Mouse (Mus musculus) limb, embryonic 12.5 days (tissue): ENCODE measurements at regions not wholly inside any gene's neighbourhood (a gene's known extent, or its start where the extent isn't known, plus 50 kb on each side); places are given as distances from the start of the nearest gene placed in this dataset.
"Not testable (repeated sequence)": the region's sequence is repeated elsewhere in the genome, so short reads cannot be mapped to it uniquely, and the experiment has no call there.

ENCODE experiments used
- ATAC-seq: fragments of 200-750 bp; cut with Nextera tagmentation; 2 replicates; pipeline ENCODE4 v1.8.0; 2017; ENCODE audit warnings: low read depth, moderate TSS enrichment; ENCODE audit not compliant: insufficient number of reproducible peaks, insufficient read depth, low FRiP score, low TSS enrichment
- H3K27ac ChIP-seq: fragments of 300-500 bp; sonication (generic); 2 replicates; pipeline ENCODE4 v1.5.1; 2016; ENCODE audit warnings: mild to moderate bottlenecking, moderate library complexity
- H3K27me3 ChIP-seq: fragments of 300-500 bp; sonication (generic); 2 replicates; pipeline ENCODE4 v1.6.1; 2016; ENCODE audit warnings: mild to moderate bottlenecking, moderate library complexity
- H3K36me3 ChIP-seq: fragments of 300-500 bp; sonication (generic); 2 replicates; pipeline ENCODE4 v1.6.1; 2016; ENCODE audit warnings: mild to moderate bottlenecking, moderate library complexity
- H3K4me1 ChIP-seq: fragments of 300-500 bp; sonication (generic); replicated peaks from 2 replicates; pipeline ENCODE4 v1.6.1; 2016
- H3K4me2 ChIP-seq: fragments of 300-500 bp; sonication (generic); 2 replicates; pipeline ENCODE4 v1.6.1; 2016; ENCODE audit warnings: mild to moderate bottlenecking, moderate library complexity
- H3K4me3 ChIP-seq: fragments of 300-500 bp; sonication (generic); replicated peaks from 2 replicates; pipeline ENCODE4 v1.5.1; 2016; ENCODE audit warnings: mild to moderate bottlenecking
- H3K9ac ChIP-seq: fragments of 300-500 bp; sonication (generic); replicated peaks from 2 replicates; pipeline ENCODE4 v1.6.1; 2016; ENCODE audit warnings: mild to moderate bottlenecking, moderate library complexity
- H3K9me3 ChIP-seq: fragments of 300-500 bp; sonication (generic); 2 replicates; pipeline ENCODE4 v1.6.1; 2016; ENCODE audit warnings: mild to moderate bottlenecking, moderate library complexity
- WGBS: fragments of 180-500 bp; shearing (Covaris S2); methylation state at CpG from one replicate; pipeline ENCODE4 v1.1.7; 2016; 5-methylcytosine and 5-hydroxymethylcytosine counted together

DNA sequence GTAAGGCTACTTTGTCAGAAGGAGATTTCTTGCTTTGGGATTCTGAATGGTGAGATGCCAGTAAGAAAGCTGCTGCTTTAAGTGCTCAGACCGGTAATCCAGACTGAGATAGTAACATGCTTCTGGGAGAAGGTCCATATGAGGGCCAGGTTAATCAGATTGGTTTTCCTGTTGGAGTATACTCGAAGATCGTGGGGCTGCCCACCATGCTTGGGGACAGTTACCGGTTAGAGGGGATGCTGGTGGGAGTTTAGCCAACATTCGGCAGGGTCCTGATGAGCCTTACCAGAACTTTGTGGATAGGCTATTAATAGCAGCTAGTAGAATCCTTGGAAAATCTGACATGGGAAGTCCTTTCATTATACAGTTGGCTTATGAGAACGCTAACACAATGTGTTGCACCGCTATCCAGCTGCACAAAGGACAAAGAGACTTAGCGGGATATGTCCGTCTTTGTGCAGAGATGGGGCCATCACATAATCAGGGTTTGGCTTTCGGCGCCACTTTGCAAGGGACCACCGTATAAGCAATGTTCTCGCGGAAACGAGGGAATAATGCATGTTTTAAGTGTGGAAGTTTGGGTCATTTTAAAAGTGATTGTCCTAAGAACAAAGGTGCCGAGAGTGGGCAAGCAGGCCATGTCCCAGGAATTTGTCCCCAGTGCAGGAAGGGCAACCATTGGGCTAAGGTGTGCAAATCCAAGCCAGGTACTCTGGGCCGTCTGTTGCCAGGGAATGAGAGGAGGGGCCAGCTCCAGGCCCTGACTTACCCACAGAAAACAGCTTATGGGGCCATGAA is 75.4 kb upstream of the Lemd2 start:
- H3K36me3 ChIP-seq, H3K4me3 ChIP-seq, H3K27me3 ChIP-seq, H3K9ac ChIP-seq, ATAC-seq, H3K4me2 ChIP-seq, H3K4me1 ChIP-seq, H3K27ac ChIP-seq: not testable (repeated sequence)
- peaks cover 29% of the 10 kb centered on the region; the same call in 1 of the 2 replicates for H3K9me3 ChIP-seq
- WGBS, result 95% methylated on average over 17 of the region's 17 CpGs

DNA sequence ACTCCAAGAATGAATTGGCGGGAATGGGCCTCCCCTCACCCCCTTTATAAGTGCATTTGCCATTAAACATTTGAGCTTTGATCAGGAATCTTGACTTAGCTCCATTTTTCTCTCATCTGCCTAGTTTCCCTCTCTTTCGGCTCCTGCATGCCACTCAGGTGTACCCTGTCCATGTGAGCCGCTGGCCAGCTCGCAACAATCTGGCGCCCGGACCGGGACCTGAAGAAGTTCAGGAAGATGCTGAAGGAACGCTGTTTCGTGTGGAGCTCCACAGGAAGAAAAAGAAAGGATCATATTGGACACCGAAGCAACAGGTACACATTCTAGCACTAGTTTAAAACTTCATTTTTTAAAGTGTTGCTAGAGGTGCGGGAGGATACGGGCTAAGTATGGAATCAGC is 73.5 kb upstream of the Lemd2 start:
- H3K4me3 ChIP-seq, H3K9ac ChIP-seq, ATAC-seq, H3K27me3 ChIP-seq, H3K27ac ChIP-seq, H3K4me2 ChIP-seq, H3K4me1 ChIP-seq, H3K36me3 ChIP-seq: not testable (repeated sequence)
- peaks cover 32% of the 10 kb centered on the region; the same call in 1 of the 2 replicates for H3K9me3 ChIP-seq
- WGBS, result 95% methylated on average over 12 of the region's 12 CpGs

DNA sequence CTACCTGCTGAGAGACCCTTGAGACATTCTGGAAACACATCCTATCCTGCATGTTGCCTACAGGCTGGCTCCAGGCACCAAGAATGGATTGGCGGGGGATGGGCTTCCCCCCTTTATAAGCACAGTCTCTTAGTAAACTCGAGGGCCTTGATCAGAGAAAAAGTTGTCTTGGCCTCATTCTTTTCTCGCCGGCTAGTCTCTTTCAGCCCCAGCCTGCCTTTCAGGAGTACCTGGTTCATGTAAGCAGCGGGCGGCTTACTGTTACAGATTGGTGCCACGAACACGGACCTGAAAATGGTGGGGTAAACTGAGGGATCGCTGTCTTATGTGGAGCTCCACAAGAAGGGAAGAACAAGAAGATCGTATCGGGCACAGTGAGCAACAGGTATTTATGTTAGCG is 67.5 kb upstream of the Lemd2 start:
- not testable (repeated sequence) for H3K4me3 ChIP-seq, H3K36me3 ChIP-seq, H3K27ac ChIP-seq, H3K4me1 ChIP-seq, H3K27me3 ChIP-seq, H3K9ac ChIP-seq, H3K4me2 ChIP-seq, ATAC-seq
- H3K9me3 ChIP-seq, result peaks cover 12% of the 10 kb centered on the region; the same call in 1 of the 2 replicates
- 92% methylated on average over 12 of the region's 12 CpGs for WGBS

DNA sequence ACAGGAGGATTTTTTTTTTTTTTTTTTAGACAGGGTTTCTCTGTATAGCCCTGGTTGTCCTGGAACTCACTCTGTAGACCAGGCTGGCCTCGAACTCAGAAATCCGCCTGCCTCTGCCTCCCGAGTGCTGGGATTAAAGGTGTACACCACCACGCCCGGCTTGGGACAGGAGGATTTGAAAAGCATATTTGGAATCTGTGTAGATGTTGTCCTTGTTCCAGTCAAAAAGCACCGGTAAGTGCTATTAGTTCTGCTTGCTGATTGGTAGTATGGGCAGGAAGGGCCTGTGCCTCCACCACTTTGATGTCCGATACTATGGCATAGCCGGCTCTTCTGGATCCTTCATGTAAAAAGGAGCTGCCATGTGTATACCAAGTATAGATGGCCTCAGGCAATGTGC is 66.5 kb upstream of the Lemd2 start:
- H3K9me3 ChIP-seq, H3K4me3 ChIP-seq, H3K4me2 ChIP-seq, ATAC-seq, H3K27ac ChIP-seq, H3K27me3 ChIP-seq, H3K36me3 ChIP-seq, H3K9ac ChIP-seq, H3K4me1 ChIP-seq: not testable (repeated sequence)
- 94% methylated on average over 8 of the region's 8 CpGs for WGBS

DNA sequence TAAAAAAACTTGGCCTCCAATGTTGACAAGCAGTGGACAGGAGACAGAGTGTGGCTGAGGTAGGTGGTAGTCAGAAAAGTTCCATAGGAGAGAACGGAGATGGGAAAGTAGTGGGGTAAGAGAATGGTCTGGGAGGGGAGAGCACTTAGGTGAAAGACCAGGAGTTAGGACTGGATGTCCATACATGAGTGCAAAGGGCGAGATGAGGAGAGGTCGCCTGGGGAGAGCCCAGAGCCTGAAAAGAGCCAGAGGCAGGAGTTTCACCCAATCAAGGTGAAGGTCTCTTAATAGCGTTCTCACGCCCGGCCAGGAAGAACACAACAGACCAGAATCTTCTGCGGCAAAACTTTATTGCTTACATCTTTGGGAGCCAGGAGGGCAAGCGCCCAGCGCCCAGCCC is 60.3 kb upstream of the Lemd2 start:
- ATAC-seq, H3K4me2 ChIP-seq, H3K36me3 ChIP-seq, H3K27me3 ChIP-seq, H3K4me1 ChIP-seq, H3K27ac ChIP-seq, H3K9ac ChIP-seq, H3K9me3 ChIP-seq, H3K4me3 ChIP-seq: not testable (repeated sequence)
- WGBS, result 95% methylated on average over 9 of the region's 9 CpGs

DNA sequence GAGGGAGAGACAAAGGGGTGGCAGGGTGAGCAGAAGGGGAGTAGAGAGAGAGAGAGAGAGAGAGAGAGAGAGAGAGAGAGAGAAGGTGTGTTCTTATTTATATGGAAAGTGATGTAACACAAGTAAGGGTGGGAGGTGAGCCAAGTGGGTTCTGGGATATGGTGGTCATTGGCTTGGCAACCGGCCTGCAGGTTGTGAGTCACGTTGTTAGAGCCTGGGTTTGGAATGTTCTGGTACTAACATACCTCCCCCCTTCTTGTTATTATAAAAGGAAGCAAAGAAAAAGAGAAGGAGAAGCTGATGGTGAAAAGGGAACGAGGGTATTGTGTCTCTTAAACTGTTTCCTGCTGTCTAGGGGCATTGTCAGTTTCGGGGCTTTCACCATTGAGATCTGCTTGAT is 58.3 kb upstream of the Lemd2 start:
- Histone ChIP-seq H3K27me3 (no peaks in the 10 kb centered on the region), H3K27ac (no peak overlapping the region), H3K9me3 (peaks cover 8% of the 10 kb centered on the region; the same call in 1 of the 2 replicates), H3K9ac (no peak overlapping the region), H3K36me3 (no peaks in the 10 kb centered on the region), H3K4me1 (no peaks in the 10 kb centered on the region), H3K4me3 (no peak overlapping the region), H3K4me2 (no peak overlapping the region)
- 84% methylated on average over 4 of the region's 4 CpGs for WGBS
- no peak for ATAC-seq

DNA sequence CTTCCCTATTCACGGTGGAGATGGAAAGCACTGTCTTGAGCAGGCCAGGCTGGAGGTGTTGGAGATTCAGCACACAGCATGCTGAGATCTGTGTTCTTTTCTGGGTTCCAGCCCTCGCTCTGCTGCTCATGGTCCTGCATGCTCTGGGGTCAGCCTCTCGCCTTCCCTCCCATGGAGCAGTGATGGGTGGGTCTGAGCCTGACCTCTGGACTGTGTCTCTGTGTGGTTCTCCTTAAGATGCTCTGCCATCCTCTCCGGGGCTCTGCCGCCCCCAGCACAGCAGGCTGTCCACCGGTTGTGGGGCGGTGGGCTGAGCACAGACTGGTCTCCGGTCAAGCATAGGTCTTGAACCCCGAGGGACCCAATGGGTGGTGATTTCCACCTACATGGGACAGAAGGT is 57.7 kb upstream of the Lemd2 start:
- no peaks in the 10 kb centered on the region for H3K27me3 ChIP-seq
- peaks cover 8% of the 10 kb centered on the region; the same call in 1 of the 2 replicates for H3K9me3 ChIP-seq
- no peak overlapping the region for H3K27ac ChIP-seq
- no peaks in the 10 kb centered on the region for H3K36me3 ChIP-seq
- no peak overlapping the region for H3K9ac ChIP-seq
- H3K4me3 ChIP-seq, result no peak overlapping the region
- 91% methylated on average over 9 of the region's 9 CpGs for WGBS
- no peaks in the 10 kb centered on the region for H3K4me1 ChIP-seq
- no peak overlapping the region for H3K4me2 ChIP-seq
- no peak for ATAC-seq

DNA sequence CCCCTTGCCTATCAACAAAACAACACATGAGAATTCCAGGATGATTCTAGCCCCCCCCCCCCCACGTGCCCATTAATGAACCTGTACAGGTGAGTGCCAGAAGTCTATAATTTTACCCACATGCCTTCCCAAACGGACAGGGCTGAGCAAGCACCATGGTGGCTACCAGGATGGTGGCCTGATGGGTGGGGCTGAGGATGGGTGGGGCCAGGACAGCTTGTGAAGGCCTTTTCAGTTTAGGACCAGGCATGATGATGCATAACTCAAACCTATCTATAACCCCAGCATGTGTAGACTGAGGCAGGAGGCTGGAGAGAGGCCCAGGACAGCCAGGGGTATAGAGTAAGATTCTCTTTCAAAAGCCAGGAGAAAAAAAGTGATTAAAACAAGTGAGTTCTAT is 57.0 kb upstream of the Lemd2 start:
- 55% methylated on average over 2 of the region's 2 CpGs for WGBS
- Histone ChIP-seq H3K9me3 (peaks cover 8% of the 10 kb centered on the region; the same call in 1 of the 2 replicates), H3K4me1 (no peaks in the 10 kb centered on the region), H3K27me3 (peaks cover 5% of the 10 kb centered on the region), H3K9ac (no peak overlapping the region), H3K4me3 (no peak overlapping the region), H3K4me2 (no peak overlapping the region), H3K36me3 (no peaks in the 10 kb centered on the region), H3K27ac (no peak overlapping the region)
- ATAC-seq, result no peak

DNA sequence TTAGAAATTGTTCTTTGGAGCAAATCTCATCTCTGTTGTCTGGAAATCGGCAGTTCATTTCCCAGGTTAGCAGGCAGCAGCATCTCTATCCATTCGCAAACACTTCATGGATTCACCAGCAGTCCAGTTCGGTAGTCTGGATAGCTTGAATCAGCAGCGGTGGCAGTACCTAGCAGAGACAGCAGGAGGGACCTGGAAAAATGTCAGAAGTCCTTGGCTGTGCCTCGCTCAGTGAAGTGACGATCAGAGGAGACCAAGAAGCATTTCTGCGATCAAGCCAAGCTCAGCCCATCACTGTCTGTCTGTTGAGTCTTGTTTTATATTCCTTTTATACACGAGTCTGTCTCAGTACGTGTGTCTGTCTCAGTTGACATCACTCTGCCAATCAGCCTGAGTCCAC is 55.8 kb upstream of the Lemd2 start:
- ATAC-seq, result no peak
- Histone ChIP-seq H3K27me3 (peaks cover 9% of the 10 kb centered on the region), H3K36me3 (no peaks in the 10 kb centered on the region), H3K4me1 (no peaks in the 10 kb centered on the region), H3K4me2 (no peak overlapping the region), H3K4me3 (no peak overlapping the region), H3K9me3 (peaks cover 8% of the 10 kb centered on the region; the same call in 1 of the 2 replicates), H3K27ac (no peak overlapping the region), H3K9ac (no peak overlapping the region)
- WGBS, result 83% methylated on average over 9 of the region's 9 CpGs

DNA sequence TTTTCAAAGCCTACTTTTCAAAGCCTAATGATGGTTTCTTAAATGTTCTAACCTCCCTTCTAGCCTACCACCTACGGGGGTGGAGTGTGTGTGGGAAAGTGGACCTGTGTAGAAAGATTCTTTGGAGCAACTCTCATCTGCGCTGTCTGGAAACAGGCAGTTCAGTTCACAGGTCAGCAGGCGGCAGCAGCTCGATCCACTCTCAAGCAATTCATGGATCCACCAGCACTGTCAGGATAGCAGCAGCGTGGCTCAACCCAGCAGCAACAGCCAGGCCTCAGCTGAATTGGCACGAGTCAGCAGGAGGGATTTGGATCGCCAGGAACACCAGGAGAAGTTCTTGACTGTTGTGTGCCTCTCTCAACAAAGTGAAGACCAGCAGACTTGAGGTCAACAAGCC is 53.1 kb upstream of the Lemd2 start:
- no peaks in the 10 kb centered on the region for H3K36me3 ChIP-seq
- no peak overlapping the region for H3K9ac ChIP-seq
- no peak for ATAC-seq
- peaks cover 8% of the 10 kb centered on the region; the same call in 1 of the 2 replicates for H3K9me3 ChIP-seq
- H3K4me1 ChIP-seq, result 0 out of 2 replicates have a peak, but pooled peaks cover 3% of the 10 kb centered on the region
- H3K4me3 ChIP-seq, result no peak overlapping the region
- H3K27me3 ChIP-seq, result peaks cover 9% of the 10 kb centered on the region
- WGBS, result 44% methylated on average over 7 of the region's 7 CpGs
- no peak overlapping the region for H3K4me2 ChIP-seq
- H3K27ac ChIP-seq, result no peak overlapping the region

DNA sequence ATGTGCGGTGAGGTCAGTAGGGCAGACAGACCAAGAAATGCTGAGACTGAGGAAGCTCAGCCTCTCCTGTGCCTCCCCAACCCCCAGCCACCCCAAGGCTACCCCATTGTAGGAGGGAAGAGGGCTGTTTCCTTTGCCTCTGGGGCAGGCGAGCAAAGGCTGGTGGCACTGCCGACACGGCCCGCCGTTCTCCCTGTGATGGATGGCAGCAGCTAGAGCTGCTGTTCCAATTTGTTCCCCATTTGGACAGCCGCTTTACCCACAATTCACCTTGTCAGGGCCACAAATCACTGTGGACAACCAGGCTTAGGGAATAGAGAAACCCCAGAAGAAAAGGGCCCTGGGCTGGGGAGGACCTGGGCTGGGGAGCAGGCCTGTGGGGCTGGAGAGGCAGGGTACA is 51.5 kb upstream of the Lemd2 start:
- Histone ChIP-seq H3K9me3 (peaks cover 5% of the 10 kb centered on the region; the same call in 1 of the 2 replicates), H3K9ac (no peak overlapping the region), H3K27ac (no peak overlapping the region), H3K27me3 (peaks cover 9% of the 10 kb centered on the region), H3K36me3 (no peaks in the 10 kb centered on the region), H3K4me3 (no peak overlapping the region), H3K4me1 (peaks cover 10% of the 10 kb centered on the region), H3K4me2 (no peak overlapping the region)
- 28% methylated on average over 7 of the region's 7 CpGs for WGBS
- ATAC-seq, result no peak
